Mouse (Mus musculus): ENCODE measurements around the gene Rfx4.

DNA sequence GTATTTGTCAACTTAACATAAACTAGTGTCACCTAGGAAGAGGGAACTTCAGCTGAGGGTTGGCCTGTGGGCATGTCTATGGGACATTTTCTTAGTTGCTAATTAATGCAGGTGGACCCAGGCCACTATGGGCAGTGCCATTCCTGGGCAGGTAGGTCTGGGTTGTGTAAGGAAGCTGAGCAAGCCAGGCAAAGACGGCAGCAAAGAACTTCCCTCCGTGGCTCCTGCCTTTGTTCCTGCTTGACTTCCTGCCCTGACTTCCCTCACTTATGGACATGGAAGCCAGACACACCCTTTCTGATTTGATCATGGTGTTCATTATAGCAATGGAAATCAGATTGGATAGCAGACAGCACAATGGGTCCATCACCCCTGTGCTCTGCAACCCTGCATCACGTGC lies 49.7 kb downstream of the Rfx4 start:
- TF ChIP-seq CTCF (IDR thresholded peaks at IDR 0.05; ENCODE audit: borderline replicate concordance, insufficient read depth, low read length) (no peak), POLR2A (IDR thresholded peaks at IDR 0.05; ENCODE audit: low read depth, low read length) (no peak)

Data from embryonic fibroblast, embryonic 13.5 days (primary cell).